Mouse (Mus musculus): ENCODE measurements at regions not wholly inside any gene's neighbourhood (a gene's known extent, or its start where the extent isn't known, plus 50 kb on each side); places are given as distances from the start of the nearest gene placed in this dataset.
A peak's percentile ranks its signal among the peaks of the same experiment; 100 is the strongest.

DNA sequence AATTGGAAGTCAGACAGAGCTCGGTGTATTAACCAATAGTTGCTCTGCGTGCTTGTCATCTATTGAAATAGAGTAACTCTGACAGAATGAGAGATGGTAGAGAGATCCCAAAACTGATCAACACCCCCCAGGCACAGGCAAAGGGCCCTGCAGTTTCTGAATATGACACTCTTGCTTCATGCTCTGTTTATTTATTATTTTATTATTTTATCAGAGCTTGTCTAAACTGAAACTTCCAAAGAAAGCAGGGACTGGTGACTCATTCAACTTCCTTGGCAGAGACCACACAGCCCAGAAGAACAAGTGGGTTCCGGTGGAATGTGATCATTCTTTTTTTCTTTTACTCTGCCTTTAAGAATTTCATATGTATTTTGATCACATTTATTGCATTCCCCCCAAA, 697.1 kb downstream of the Kcnj2 start:
- H3K9ac ChIP-seq (replicated peaks; ENCODE audit: low read length, poor library complexity, severe bottlenecking): no peak overlapping the region
- no peak for TF ChIP-seq CTCF (IDR thresholded peaks at IDR 0.05)
- no peaks in the 10 kb centered on the region for H3K9me3 ChIP-seq (ENCODE audit: low read length)
- 91% methylated on average over 3 of the region's 3 CpGs for WGBS
- no peaks in the 10 kb centered on the region for H3K4me1 ChIP-seq (ENCODE audit: insufficient read depth, low read length)
- no peak overlapping the region for H3K4me3 ChIP-seq (ENCODE audit: low read depth, low read length)
- no peaks in the 10 kb centered on the region for H3K27me3 ChIP-seq (ENCODE audit: insufficient read depth, low read length)
- no peaks in the 10 kb centered on the region for H3K36me3 ChIP-seq (ENCODE audit: insufficient read depth, low read length)
- ATAC-seq (ENCODE audit: low FRiP score) (no peak), DNase-seq (ENCODE audit: low spot score) (no peak)
- no peak overlapping the region for H3K27ac ChIP-seq (ENCODE audit: low read depth, low read length)
- H3K4me2 ChIP-seq (ENCODE audit: low read depth, low read length, poor library complexity, severe bottlenecking): no peak overlapping the region

DNA sequence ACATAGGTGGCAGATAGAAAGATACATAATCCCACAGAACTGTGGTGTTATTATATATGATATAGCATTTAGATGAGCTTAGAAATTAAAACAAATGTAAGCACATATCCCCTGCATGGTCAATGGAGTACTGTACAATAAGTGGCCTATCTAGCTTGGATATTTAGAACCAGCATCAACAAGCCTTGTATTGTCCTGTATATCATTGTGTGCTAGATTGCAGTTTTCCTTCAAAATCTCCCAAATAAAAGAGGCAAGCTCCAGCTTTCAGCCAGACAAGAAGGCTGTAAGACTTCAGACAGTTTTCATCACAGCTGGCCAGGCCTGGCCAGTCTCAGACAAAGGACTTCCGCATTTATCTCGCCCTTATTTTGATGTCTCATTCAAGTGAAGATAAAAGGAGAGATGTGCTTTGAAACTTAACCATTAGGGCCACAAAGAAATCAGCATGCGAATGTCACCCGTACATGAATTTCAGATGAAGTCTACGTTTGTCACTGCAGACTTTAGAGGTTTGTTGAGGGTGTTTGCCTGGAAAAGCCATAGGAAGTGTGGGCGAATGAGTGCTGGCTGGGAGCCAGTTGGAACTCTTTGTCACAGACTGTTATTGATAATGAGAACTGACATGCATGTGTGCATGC, 700.5 kb downstream of the Kcnj2 start:
- Histone ChIP-seq H3K27ac (ENCODE audit: low read depth, low read length) (no peak overlapping the region), H3K36me3 (ENCODE audit: insufficient read depth, low read length) (no peaks in the 10 kb centered on the region), H3K4me3 (ENCODE audit: low read depth, low read length) (no peak overlapping the region), H3K9me3 (ENCODE audit: low read length) (no peaks in the 10 kb centered on the region), H3K9ac (replicated peaks; ENCODE audit: low read length, poor library complexity, severe bottlenecking) (no peak overlapping the region), H3K4me2 (ENCODE audit: low read depth, low read length, poor library complexity, severe bottlenecking) (no peak overlapping the region), H3K27me3 (ENCODE audit: insufficient read depth, low read length) (no peaks in the 10 kb centered on the region), H3K4me1 (ENCODE audit: insufficient read depth, low read length) (no peaks in the 10 kb centered on the region)
- no peak for TF ChIP-seq CTCF (IDR thresholded peaks at IDR 0.05)
- whole genome bisulfite sequencing: 15% methylated on average over 6 of the region's 6 CpGs
- DNase-seq (ENCODE audit: low spot score): peak; percentile 44
- ATAC-seq (ENCODE audit: low FRiP score): no peak

DNA sequence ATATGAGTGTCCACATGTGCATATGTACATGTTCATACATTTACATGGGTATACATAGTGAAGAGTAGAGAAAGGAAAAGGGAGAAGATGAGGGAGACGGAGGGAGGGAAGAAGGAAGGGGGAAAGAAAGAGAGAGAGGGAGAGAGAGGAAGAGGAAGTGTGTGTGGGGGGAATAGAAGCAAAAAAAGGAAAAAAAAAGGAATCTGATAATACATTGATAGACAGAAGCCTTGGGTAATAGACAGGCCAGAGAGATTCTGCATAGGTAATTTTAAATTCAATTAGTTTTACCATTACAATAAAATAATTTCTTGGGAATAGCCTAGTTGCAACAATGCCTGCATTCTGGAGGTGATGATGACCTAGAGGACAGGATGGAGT, 701.0 kb downstream of the Kcnj2 start:
- no peaks in the 10 kb centered on the region for H3K9me3 ChIP-seq (ENCODE audit: low read length)
- no peaks in the 10 kb centered on the region for H3K36me3 ChIP-seq (ENCODE audit: insufficient read depth, low read length)
- no peak overlapping the region for H3K9ac ChIP-seq (replicated peaks; ENCODE audit: low read length, poor library complexity, severe bottlenecking)
- no peak overlapping the region for H3K4me2 ChIP-seq (ENCODE audit: low read depth, low read length, poor library complexity, severe bottlenecking)
- H3K4me1 ChIP-seq (ENCODE audit: insufficient read depth, low read length): no peaks in the 10 kb centered on the region
- DNase-seq (ENCODE audit: low spot score) (no peak), ATAC-seq (ENCODE audit: low FRiP score) (no peak)
- TF ChIP-seq CTCF (IDR thresholded peaks at IDR 0.05): no peak
- no peak overlapping the region for H3K27ac ChIP-seq (ENCODE audit: low read depth, low read length)
- no peaks in the 10 kb centered on the region for H3K27me3 ChIP-seq (ENCODE audit: insufficient read depth, low read length)
- WGBS: 37% methylated on average over 1 of the region's 1 CpGs
- no peak overlapping the region for H3K4me3 ChIP-seq (ENCODE audit: low read depth, low read length)

DNA sequence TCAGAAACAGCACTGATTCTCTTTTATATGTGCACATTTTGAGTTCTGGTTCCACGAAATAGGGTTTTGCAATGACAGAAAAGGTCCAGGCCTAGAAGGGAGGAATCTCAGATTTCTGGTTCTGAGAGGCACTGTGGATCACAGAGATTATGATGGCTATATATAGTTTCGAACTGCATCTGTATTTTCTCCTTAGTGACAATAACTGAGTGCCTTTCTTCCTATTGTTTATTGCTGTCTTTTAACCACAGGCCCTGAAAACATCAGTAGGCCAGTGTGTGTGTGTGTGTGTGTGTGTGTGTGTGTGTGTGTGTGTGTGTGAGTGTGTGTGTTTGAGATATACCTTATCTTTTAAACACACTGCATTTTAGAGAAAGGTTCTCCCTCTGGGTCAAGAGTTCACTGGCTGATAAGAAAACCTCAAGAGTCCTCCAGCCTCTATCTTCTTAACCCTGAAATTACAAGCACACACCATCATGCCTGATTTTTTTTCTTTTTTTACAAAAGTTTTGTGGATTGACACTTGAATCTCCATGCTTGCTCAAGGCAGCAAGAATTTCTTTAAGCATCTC, 708.2 kb downstream of the Kcnj2 start:
- Histone ChIP-seq H3K9me3 (ENCODE audit: low read length) (no peaks in the 10 kb centered on the region), H3K4me3 (ENCODE audit: low read depth, low read length) (no peak overlapping the region), H3K27me3 (ENCODE audit: insufficient read depth, low read length) (no peaks in the 10 kb centered on the region), H3K9ac (replicated peaks; ENCODE audit: low read length, poor library complexity, severe bottlenecking) (no peak overlapping the region), H3K36me3 (ENCODE audit: insufficient read depth, low read length) (no peaks in the 10 kb centered on the region), H3K4me2 (ENCODE audit: low read depth, low read length, poor library complexity, severe bottlenecking) (no peak overlapping the region), H3K27ac (ENCODE audit: low read depth, low read length) (no peak overlapping the region), H3K4me1 (ENCODE audit: insufficient read depth, low read length) (no peaks in the 10 kb centered on the region)
- WGBS: 86% methylated on average over 2 of the region's 2 CpGs
- ATAC-seq (ENCODE audit: low FRiP score) (no peak), DNase-seq (ENCODE audit: low spot score) (no peak)
- no peak for TF ChIP-seq CTCF (IDR thresholded peaks at IDR 0.05)

DNA sequence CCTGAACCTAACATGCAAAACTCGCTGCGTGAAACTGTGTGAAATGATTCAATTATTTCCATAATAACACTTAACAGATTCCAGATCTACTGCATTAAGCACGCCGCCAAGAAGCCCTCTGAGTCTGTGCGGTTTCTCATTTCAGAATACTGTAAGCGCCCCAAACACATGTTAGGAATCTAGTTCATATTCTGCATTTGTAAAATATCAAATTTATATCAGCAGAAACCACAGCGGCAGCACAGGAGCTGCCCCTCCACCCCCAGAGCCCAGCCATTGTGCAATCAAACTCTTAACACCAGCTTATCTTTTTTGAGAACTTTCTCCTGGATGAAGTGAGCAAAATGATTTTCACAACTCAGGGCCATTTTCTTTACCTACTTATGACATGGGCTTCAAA, 715.4 kb downstream of the Kcnj2 start:
- WGBS: 64% methylated on average over 7 of the region's 7 CpGs
- no peak for ATAC-seq (ENCODE audit: low FRiP score)
- H3K4me2 ChIP-seq (ENCODE audit: low read depth, low read length, poor library complexity, severe bottlenecking): no peak overlapping the region
- no peak overlapping the region for H3K4me3 ChIP-seq (ENCODE audit: low read depth, low read length)
- no peaks in the 10 kb centered on the region for H3K9me3 ChIP-seq (ENCODE audit: low read length)
- no peaks in the 10 kb centered on the region for H3K4me1 ChIP-seq (ENCODE audit: insufficient read depth, low read length)
- H3K36me3 ChIP-seq (ENCODE audit: insufficient read depth, low read length): no peaks in the 10 kb centered on the region
- no peak overlapping the region for H3K27ac ChIP-seq (ENCODE audit: low read depth, low read length)
- no peak for TF ChIP-seq CTCF (IDR thresholded peaks at IDR 0.05)
- no peak overlapping the region for H3K9ac ChIP-seq (replicated peaks; ENCODE audit: low read length, poor library complexity, severe bottlenecking)
- H3K27me3 ChIP-seq (ENCODE audit: insufficient read depth, low read length): no peaks in the 10 kb centered on the region
- DNase-seq (ENCODE audit: low spot score): no peak

DNA sequence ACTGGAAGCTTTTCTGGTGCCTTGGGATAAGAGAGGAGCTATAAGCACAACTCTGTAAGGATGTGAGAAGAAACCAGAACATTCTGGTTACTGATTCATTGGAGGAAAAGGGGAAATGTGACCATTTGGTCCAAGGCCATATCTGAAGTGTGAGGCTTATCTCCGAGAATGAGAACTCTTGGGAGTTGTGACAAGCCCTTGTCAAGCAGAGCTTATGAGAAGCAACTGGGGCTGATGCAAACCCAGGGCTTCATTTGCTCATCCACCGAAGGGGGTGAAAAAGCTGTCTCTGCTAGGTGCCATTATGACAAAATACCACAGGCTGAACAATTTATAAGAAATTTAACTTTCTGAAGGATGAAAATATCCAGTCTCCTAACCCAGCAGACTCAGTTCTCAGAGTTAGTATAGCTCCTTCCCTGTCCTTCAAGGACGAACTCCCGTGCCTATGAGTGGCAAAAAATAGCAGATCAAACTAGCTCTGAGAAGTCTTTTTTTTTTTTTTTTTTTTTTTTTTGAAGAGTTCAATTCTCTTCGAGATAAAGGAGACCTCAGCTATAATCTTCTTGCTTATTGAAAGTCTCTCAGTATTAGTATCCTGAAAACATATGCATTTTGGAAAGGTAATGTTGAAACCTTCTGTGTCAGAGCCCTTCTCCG, 725.4 kb downstream of the Kcnj2 start:
- ATAC-seq (ENCODE audit: low FRiP score) (no peak), DNase-seq (ENCODE audit: low spot score) (no peak)
- H3K4me1 ChIP-seq (ENCODE audit: insufficient read depth, low read length): no peaks in the 10 kb centered on the region
- H3K9ac ChIP-seq (replicated peaks; ENCODE audit: low read length, poor library complexity, severe bottlenecking): no peak overlapping the region
- no peaks in the 10 kb centered on the region for H3K9me3 ChIP-seq (ENCODE audit: low read length)
- H3K4me3 ChIP-seq (ENCODE audit: low read depth, low read length): no peak overlapping the region
- H3K4me2 ChIP-seq (ENCODE audit: low read depth, low read length, poor library complexity, severe bottlenecking): no peak overlapping the region
- no peak for TF ChIP-seq CTCF (IDR thresholded peaks at IDR 0.05)
- H3K27ac ChIP-seq (ENCODE audit: low read depth, low read length): no peak overlapping the region
- H3K36me3 ChIP-seq (ENCODE audit: insufficient read depth, low read length): no peaks in the 10 kb centered on the region
- 81% methylated on average over 6 of the region's 6 CpGs for WGBS
- no peaks in the 10 kb centered on the region for H3K27me3 ChIP-seq (ENCODE audit: insufficient read depth, low read length)

All from midbrain, postnatal 0 days (tissue).